Mouse (Mus musculus) liver, postnatal 0 days (tissue): ENCODE data around the gene Vav2.
A peak's percentile ranks its signal among the peaks of the same experiment; 100 is the strongest.

Source experiments
- CTCF ChIP-seq: sonication (generic); IDR thresholded peaks from 2 replicates; pipeline ENCODE4 v1.5.1; 2016; ENCODE audit warnings: antibody characterized with exemption, low read depth
- EP300 ChIP-seq: IDR thresholded peaks from 2 replicates; pipeline ENCODE4 v1.6.1; 2016; ENCODE audit warnings: antibody characterized with exemption, low read depth, mild to moderate bottlenecking

- TF ChIP-seq CTCF, result peak; percentile 28
- no peak for TF ChIP-seq EP300
These were observed 20.9 kb upstream of the Vav2 start for GRCm38 (mm10) chr2:27447782-27448181.
